Mouse (Mus musculus): ENCODE data around the gene Cul3. TPM values are rescaled to one million over a fixed set of nuclear protein-coding genes. Genes with fewer than 3 reads are reported as not detected.

Cul3 gene
- polyA plus RNA-seq, 2 experiments = 22.9 to 25.8 TPM

DNA sequence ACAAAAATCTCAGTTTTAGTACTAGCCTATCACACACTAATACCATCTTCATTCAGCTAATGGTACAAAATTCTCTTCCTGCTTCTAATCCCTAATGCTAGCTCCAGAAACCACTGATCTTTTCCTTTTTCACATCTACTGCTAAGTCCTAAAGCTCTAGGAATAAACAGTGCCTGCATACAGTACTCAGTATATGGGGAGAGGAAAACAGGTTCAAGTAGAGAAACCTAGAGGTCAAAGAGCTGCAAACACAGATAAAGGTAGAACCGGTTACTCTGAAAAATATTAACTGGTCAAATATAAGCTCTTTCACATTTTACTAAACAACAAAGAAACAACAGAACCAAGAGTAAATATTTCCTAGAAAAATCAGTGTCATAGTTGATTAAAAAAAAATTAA is 1.9 kb downstream of the Cul3 start:
- 8% methylated on average over 1 of the region's 1 CpGs for WGBS (ENCODE audit: insufficient replicate concordance)
- TF ChIP-seq CTCF (IDR thresholded peaks at IDR 0.05; ENCODE audit: low read depth) (no peak), EP300 (IDR thresholded peaks at IDR 0.05; ENCODE audit: low read depth) (no peak)
- no peaks in the 10 kb centered on the region for H3K9me3 ChIP-seq (ENCODE audit: control insufficient read depth, low read length)
- no peak for ATAC-seq (ENCODE audit: insufficient read depth)
- no peak for DNase-seq (ENCODE audit: low read depth in 3 of 3, low spot score in 3 of 3)
- H3K4me1 ChIP-seq (replicated peaks; ENCODE audit: control insufficient read depth in 2 of 2, insufficient read depth in 2 of 2, low read length in 1 of 2) = peaks cover 0 to 14% of the 10 kb centered on the region in 2 experiments
- peak overlapping the region; percentile 43; the same call in 1 of the 2 replicates for H3K9ac ChIP-seq (replicated peaks)
- H3K27me3 ChIP-seq (ENCODE audit: control insufficient read depth, insufficient read depth, low read length) = no peaks in the 10 kb centered on the region
- peak overlapping the region; percentile 82 to 96; a peak in 3 of 4 replicates for H3K4me3 ChIP-seq (ENCODE audit: insufficient read depth in 1 of 2, low read depth in 2 of 2, low read length in 2 of 2)
- peak overlapping the region; percentile 82 for H3K4me2 ChIP-seq (ENCODE audit: low read depth)
- H3K36me3 ChIP-seq (replicated peaks; ENCODE audit: control insufficient read depth, insufficient read depth, low read depth) = no peaks in the 10 kb centered on the region
- H3K27ac ChIP-seq = no peak overlapping the region

DNA sequence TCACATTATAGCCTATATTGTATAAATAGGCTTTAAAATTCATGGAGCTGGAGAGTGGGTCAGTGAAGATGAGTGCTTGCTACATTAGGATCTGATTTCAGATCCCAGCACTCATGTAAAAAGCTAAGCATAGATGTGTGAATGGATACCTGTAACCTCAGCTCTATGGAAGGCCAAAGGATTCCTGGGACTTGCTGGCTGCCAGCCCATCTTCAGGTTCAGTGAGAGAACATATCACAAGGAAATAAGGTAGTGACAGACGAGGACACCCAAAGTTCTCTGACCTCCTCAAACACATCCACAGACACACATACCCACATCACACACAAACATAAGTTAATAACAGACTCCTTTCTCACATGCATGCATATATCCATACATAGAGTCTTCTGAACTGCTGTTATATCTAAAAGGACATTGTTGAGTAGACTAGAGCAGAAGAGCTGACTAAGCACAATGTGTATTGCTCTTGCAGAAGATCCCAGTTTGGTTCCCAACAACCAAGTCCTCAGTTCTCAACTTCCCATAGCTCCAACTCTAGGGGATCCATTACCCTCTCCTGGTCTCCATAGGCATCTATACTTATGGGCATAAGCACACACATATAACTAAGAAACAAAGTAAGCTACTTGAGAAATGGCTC is 4.4 kb downstream of the Cul3 start:
- H3K27ac ChIP-seq = no peak overlapping the region
- H3K9me3 ChIP-seq (ENCODE audit: control insufficient read depth, low read length) = no peaks in the 10 kb centered on the region
- H3K4me3 ChIP-seq (ENCODE audit: insufficient read depth in 1 of 2, low read depth in 2 of 2, low read length in 2 of 2) = no peak overlapping the region
- H3K36me3 ChIP-seq (replicated peaks; ENCODE audit: control insufficient read depth, insufficient read depth, low read depth) = no peaks in the 10 kb centered on the region
- no peaks in the 10 kb centered on the region for H3K27me3 ChIP-seq (ENCODE audit: control insufficient read depth, insufficient read depth, low read length)
- TF ChIP-seq CTCF (IDR thresholded peaks at IDR 0.05; ENCODE audit: low read depth) = no peak
- TF ChIP-seq EP300 (IDR thresholded peaks at IDR 0.05; ENCODE audit: low read depth) = no peak
- DNase-seq (ENCODE audit: low read depth in 3 of 3, low spot score in 3 of 3) = no peak
- H3K4me2 ChIP-seq (ENCODE audit: low read depth) = no peak overlapping the region
- no peak overlapping the region for H3K9ac ChIP-seq (replicated peaks)
- ATAC-seq (ENCODE audit: insufficient read depth) = no peak
- peaks cover 2 to 12% of the 10 kb centered on the region in 2 experiments for H3K4me1 ChIP-seq (replicated peaks; ENCODE audit: control insufficient read depth in 2 of 2, insufficient read depth in 2 of 2, low read length in 1 of 2)
- 90% methylated on average over 1 of the region's 1 CpGs for whole genome bisulfite sequencing (ENCODE audit: insufficient replicate concordance)

DNA sequence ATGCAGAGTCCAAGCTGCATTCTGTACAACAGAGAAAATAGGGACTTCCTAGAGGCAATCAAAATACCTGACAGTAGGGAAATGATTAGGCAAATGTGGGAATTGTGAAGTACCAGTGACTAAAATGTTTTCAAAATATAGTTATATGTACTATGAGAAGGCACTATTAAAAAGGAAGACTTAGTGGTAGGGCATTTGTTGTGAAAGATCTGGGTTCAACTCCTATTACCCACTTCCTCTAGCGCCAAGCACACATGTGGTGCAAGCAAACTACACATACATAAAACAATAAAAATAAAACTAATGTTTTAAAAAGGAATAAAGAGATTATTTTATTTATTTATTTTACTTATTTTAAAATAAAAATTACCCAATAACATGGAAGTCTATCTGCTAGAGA is 5.2 kb downstream of the Cul3 start:
- Histone ChIP-seq H3K36me3 (replicated peaks; ENCODE audit: control insufficient read depth, insufficient read depth, low read depth) (no peaks in the 10 kb centered on the region), H3K27ac (no peak overlapping the region), H3K9ac (replicated peaks) (no peak overlapping the region), H3K4me3 (ENCODE audit: insufficient read depth in 1 of 2, low read depth in 2 of 2, low read length in 2 of 2) (no peak overlapping the region), H3K4me2 (ENCODE audit: low read depth) (no peak overlapping the region), H3K27me3 (ENCODE audit: control insufficient read depth, insufficient read depth, low read length) (no peaks in the 10 kb centered on the region), H3K9me3 (ENCODE audit: control insufficient read depth, low read length) (no peaks in the 10 kb centered on the region), H3K4me1 (replicated peaks; ENCODE audit: control insufficient read depth in 2 of 2, insufficient read depth in 2 of 2, low read length in 1 of 2) (peaks cover 5 to 15% of the 10 kb centered on the region in 2 experiments)
- ATAC-seq (ENCODE audit: insufficient read depth) (no peak), DNase-seq (ENCODE audit: low read depth in 3 of 3, low spot score in 3 of 3) (no peak)
- TF ChIP-seq EP300 (IDR thresholded peaks at IDR 0.05; ENCODE audit: low read depth) = no peak
- no peak for TF ChIP-seq CTCF (IDR thresholded peaks at IDR 0.05; ENCODE audit: low read depth)
- WGBS (ENCODE audit: insufficient replicate concordance) = 80% methylated on average over 1 of the region's 1 CpGs

DNA sequence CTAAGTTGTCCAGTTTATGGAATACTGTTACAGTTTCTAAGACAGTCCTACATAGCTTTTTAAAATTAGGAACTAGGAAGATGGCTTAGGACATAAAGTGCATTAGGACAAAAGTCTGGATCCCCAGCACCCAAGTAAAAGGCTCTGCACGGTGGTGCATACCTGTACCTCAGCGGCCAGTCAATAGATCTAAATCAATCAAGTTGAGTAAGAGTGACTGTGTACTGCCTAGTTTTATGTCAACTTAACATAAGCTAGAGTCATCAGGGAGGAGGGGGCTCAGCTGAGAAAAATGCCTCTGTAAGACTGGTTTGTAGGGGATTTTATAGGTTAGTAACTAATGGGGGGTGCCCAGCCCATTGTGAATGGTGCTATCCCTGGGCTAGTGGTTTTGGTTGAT is 9.3 kb downstream of the Cul3 start:
- DNase-seq (ENCODE audit: low read depth in 3 of 3, low spot score in 3 of 3) = no peak
- H3K36me3 ChIP-seq (replicated peaks; ENCODE audit: control insufficient read depth, insufficient read depth, low read depth) = no peaks in the 10 kb centered on the region
- TF ChIP-seq EP300 (IDR thresholded peaks at IDR 0.05; ENCODE audit: low read depth) (no peak), CTCF (IDR thresholded peaks at IDR 0.05; ENCODE audit: low read depth) (no peak)
- WGBS (ENCODE audit: insufficient replicate concordance) = 66% methylated on average over 2 of the region's 2 CpGs
- H3K4me3 ChIP-seq (ENCODE audit: insufficient read depth in 1 of 2, low read depth in 2 of 2, low read length in 2 of 2) = no peak overlapping the region
- peak; percentile 48; the same call in 1 of the 2 replicates for ATAC-seq (ENCODE audit: insufficient read depth)
- no peak overlapping the region; the same call in 1 of the 2 replicates for H3K4me2 ChIP-seq (ENCODE audit: low read depth)
- H3K9me3 ChIP-seq (ENCODE audit: control insufficient read depth, low read length) = no peaks in the 10 kb centered on the region
- no peak overlapping the region for H3K9ac ChIP-seq (replicated peaks)
- H3K27me3 ChIP-seq (ENCODE audit: control insufficient read depth, insufficient read depth, low read length) = no peaks in the 10 kb centered on the region
- no peak overlapping the region for H3K27ac ChIP-seq
- peaks cover 9 to 10% of the 10 kb centered on the region in 2 experiments for H3K4me1 ChIP-seq (replicated peaks; ENCODE audit: control insufficient read depth in 2 of 2, insufficient read depth in 2 of 2, low read length in 1 of 2)

DNA sequence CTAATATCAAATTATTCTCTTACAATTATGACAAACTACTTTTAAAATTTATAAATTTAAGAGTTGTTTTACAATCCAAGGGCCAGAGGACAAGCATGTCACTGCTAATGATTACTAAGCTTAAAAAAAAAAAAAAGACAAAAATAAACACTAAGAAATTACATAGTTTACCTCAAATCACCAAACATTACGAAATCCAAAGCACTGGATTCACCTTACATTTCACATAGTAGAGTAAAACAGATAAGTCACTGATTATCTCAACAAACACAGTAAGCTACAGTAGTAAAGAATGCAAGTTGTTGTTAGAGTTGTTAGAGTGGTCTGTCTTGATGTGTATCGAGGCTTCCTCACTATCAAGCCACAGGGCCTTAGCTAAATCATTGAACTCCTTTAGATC is 14.5 kb downstream of the Cul3 start:
- Histone ChIP-seq H3K36me3 (replicated peaks; ENCODE audit: control insufficient read depth, insufficient read depth, low read depth) (no peaks in the 10 kb centered on the region; the same call in 1 of the 2 replicates), H3K4me1 (replicated peaks; ENCODE audit: control insufficient read depth in 2 of 2, insufficient read depth in 2 of 2, low read length in 1 of 2) (peaks cover 2 to 8% of the 10 kb centered on the region in 2 experiments), H3K4me2 (ENCODE audit: low read depth) (no peak overlapping the region), H3K4me3 (ENCODE audit: insufficient read depth in 1 of 2, low read depth in 2 of 2, low read length in 2 of 2) (no peak overlapping the region), H3K27me3 (ENCODE audit: control insufficient read depth, insufficient read depth, low read length) (no peaks in the 10 kb centered on the region), H3K9me3 (ENCODE audit: control insufficient read depth, low read length) (no peaks in the 10 kb centered on the region), H3K9ac (replicated peaks) (no peak overlapping the region), H3K27ac (no peak overlapping the region)
- DNase-seq (ENCODE audit: low read depth in 3 of 3, low spot score in 3 of 3) (no peak), ATAC-seq (ENCODE audit: insufficient read depth) (no peak)
- 51% methylated on average over 2 of the region's 2 CpGs for WGBS (ENCODE audit: insufficient replicate concordance)
- TF ChIP-seq CTCF (IDR thresholded peaks at IDR 0.05; ENCODE audit: low read depth) (no peak), EP300 (IDR thresholded peaks at IDR 0.05; ENCODE audit: low read depth) (no peak)
